In the genomic region with DNA sequence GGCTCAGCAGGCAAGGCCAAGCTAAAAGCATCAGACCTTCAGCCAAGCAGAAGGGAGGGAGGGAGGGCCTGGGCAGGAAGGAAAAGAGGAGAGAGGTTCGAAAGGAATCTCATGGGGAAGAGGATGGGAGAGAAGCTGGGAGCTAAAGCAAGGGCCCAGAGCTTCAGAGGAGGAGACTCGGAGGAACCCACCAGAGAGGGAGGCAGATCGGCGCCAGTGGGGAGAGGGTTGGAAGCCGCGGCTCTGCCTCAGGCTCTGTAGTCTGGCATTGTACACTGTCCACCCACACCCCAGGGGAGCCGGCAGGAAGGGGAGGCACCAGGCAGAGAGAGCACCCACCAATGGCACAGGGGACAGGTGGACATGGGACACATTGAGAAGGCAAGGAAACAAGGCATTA, we compare ENCODE assay signal across 18 mouse cellular contexts.
DNase-seq lines count a peak whose midpoint lies in the region; TF ChIP-seq lines count a peak whose summit lies in the region.
"Had no signal": no experiment of that assay in that cellular context is flagged by ENCODE, and none has a peak within 500 bp of the region (broad histone marks: within the 10 kb centered on the region; RNA-seq: fewer than 3 reads in every experiment).

No protein-coding gene starts in this region.

- peaks cover 41% of the 10 kb centered on the region for H3K36me3 ChIP-seq in heart, embryonic 10.5 days
- peaks cover 31% of the 10 kb centered on the region for H3K36me3 ChIP-seq in limb, embryonic 10.5 days
- H3K36me3 ChIP-seq: forebrain, embryonic 15.5 days; hindbrain, embryonic 13.5 days had no signal

- TF ChIP-seq CTCF in layer of hippocampus, adult 2 months (conservative IDR thresholded peaks at IDR 0.05): no peak

- no peak overlapping the region for H3K4me3 ChIP-seq in heart, embryonic 10.5 days
- no peak overlapping the region for H3K4me3 ChIP-seq in layer of hippocampus, adult 2 months
- H3K4me3 ChIP-seq in limb, embryonic 10.5 days: no peak overlapping the region
- H3K4me3 ChIP-seq: embryonic facial prominence, embryonic 12.5 days; forebrain, embryonic 15.5 days; hindbrain, embryonic 13.5 days had no signal

- DNase-seq in heart, embryonic 10.5 days (ENCODE audit: low spot score): no peak
- no peak for DNase-seq in heart, postnatal 10 days
- no peak for DNase-seq in layer of hippocampus, adult 2 months (ENCODE audit: low spot score in 2 of 2)
- no peak for DNase-seq in layer of hippocampus, adult 9-11 months
- DNase-seq in limb, embryonic 10.5 days (ENCODE audit: low spot score): no peak
- no peak for DNase-seq in adrenal gland, adult 18-20 months (ENCODE audit: low spot score in 2 of 2)
- DNase-seq: adrenal gland, adult 8-10 months; adrenal gland, postnatal 36 days; cerebellum, adult 11 months; cerebellum, adult 8-10 months; cerebellum, postnatal 14 days; embryo, embryonic 11 days; gastrocnemius, postnatal 10 days; kidney, adult 11 months had no signal

- H3K4me1 ChIP-seq in heart, embryonic 10.5 days: peaks cover 93% of the 10 kb centered on the region
- H3K4me1 ChIP-seq in limb, embryonic 10.5 days: peaks cover 49% of the 10 kb centered on the region
- H3K4me1 ChIP-seq: forebrain, embryonic 15.5 days had no signal

- H3K27me3 ChIP-seq in heart, embryonic 10.5 days (ENCODE audit: insufficient read depth, poor library complexity, severe bottlenecking): peaks cover 46% of the 10 kb centered on the region
- H3K27me3 ChIP-seq in limb, embryonic 10.5 days (ENCODE audit: low read depth, poor library complexity, severe bottlenecking): no peaks in the 10 kb centered on the region
- H3K27me3 ChIP-seq: embryonic facial prominence, embryonic 12.5 days; forebrain, embryonic 15.5 days; hindbrain, embryonic 13.5 days had no signal

- peak overlapping the region; percentile 11; the same call in 1 of the 2 replicates for H3K27ac ChIP-seq in heart, embryonic 10.5 days
- H3K27ac ChIP-seq in layer of hippocampus, adult 2 months: 0 out of 2 replicates have a peak overlapping the region, but pooled peaks have one; percentile 32
- peak overlapping the region; percentile 43 for H3K27ac ChIP-seq in limb, embryonic 10.5 days
- H3K27ac ChIP-seq: embryonic facial prominence, embryonic 12.5 days; forebrain, embryonic 15.5 days; hindbrain, embryonic 13.5 days; hindbrain, postnatal 0 days had no signal

- 74% methylated on average over 7 of the region's 7 CpGs for WGBS in heart, embryonic 10.5 days
- WGBS in limb, embryonic 10.5 days: 87% methylated on average over 7 of the region's 7 CpGs

- intact Hi-C loops in heart, postnatal 10 days (cut with DNase I): no loop called here

- no peaks in the 10 kb centered on the region for H3K9me3 ChIP-seq in heart, embryonic 10.5 days
- no peaks in the 10 kb centered on the region for H3K9me3 ChIP-seq in limb, embryonic 10.5 days (replicated peaks)
- H3K9me3 ChIP-seq: embryonic facial prominence, embryonic 12.5 days; forebrain, embryonic 15.5 days; hindbrain, embryonic 13.5 days had no signal
